Mouse (Mus musculus): ENCODE data around the gene Mcu.

GRCm38 (mm10) chr10:59402899-59403792 is 213.3 kb downstream of the Mcu start, which contains the start of gene Pla2g12b:
- TF ChIP-seq CTCF (IDR thresholded peaks at IDR 0.05; ENCODE audit: extremely low read depth, insufficient read depth, insufficient read length, insufficient replicate concordance), result no peak
- no peak for TF ChIP-seq POLR2A (IDR thresholded peaks at IDR 0.05; ENCODE audit: low read depth, low read length)

Measured in spleen, adult 2 months (tissue).